Mouse (Mus musculus) common myeloid progenitor, adult 5-6 weeks (primary cell): ENCODE data around the gene Ccdc77. TPM values are rescaled to one million over a fixed set of nuclear protein-coding genes. Genes with fewer than 3 reads are reported as not detected.
A peak's percentile ranks its signal among the peaks of the same experiment; 100 is the strongest.
"Not testable (repeated sequence)": the region's sequence is repeated elsewhere in the genome, so short reads cannot be mapped to it uniquely, and the experiment has no call there.

Source experiments
- ATAC-seq: replicated peaks from 2 replicates; pipeline ENCODE4 v1.8.0; 2016; ENCODE audit warnings: low read depth, mild to moderate bottlenecking, moderate TSS enrichment, inconsistent platforms; ENCODE audit not compliant: poor library complexity, severe bottlenecking
- total RNA-seq: library from RNA; stranded (forward); fragments of 200-1000, 187-1606 nt; gene quantifications from 2 replicates; pipeline ENCODE4 v1.2.3, GENCODE M21; 2017

Gene Ccdc77
- total RNA-seq, 1 experiment from 2014 or later = 36.1 TPM

- no peak for ATAC-seq
These were observed 45.8 kb downstream of the Ccdc77 start for GRCm38 (mm10) chr6:120318303-120318940.

- ATAC-seq = peak; percentile 83
These were observed 51.7 kb downstream of the Ccdc77 start for GRCm38 (mm10) chr6:120312443-120312842.

- ATAC-seq = no peak
These were observed 54.4 kb downstream of the Ccdc77 start for GRCm38 (mm10) chr6:120309787-120310186.

DNA sequence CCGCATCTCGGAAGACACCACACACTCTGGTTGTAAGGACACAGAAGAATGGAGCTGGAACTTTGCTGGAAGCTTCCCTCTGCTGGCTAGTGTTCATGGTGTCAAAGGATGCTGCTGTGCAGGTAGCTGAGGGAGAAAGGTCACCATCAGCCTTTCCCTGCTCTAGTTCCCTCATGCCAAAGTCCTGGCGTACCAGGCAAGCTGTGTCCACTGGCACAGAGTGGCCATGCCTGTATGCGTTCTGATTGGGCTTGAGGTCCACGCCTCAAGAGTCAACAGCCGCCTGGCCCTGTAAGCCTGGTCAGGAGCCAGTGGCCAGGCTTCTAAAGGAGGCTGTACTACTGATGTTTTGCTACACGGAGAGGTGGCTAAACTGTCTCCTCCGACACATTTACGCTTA, 54.8 kb downstream of the Ccdc77 start:
- ATAC-seq = no peak

DNA sequence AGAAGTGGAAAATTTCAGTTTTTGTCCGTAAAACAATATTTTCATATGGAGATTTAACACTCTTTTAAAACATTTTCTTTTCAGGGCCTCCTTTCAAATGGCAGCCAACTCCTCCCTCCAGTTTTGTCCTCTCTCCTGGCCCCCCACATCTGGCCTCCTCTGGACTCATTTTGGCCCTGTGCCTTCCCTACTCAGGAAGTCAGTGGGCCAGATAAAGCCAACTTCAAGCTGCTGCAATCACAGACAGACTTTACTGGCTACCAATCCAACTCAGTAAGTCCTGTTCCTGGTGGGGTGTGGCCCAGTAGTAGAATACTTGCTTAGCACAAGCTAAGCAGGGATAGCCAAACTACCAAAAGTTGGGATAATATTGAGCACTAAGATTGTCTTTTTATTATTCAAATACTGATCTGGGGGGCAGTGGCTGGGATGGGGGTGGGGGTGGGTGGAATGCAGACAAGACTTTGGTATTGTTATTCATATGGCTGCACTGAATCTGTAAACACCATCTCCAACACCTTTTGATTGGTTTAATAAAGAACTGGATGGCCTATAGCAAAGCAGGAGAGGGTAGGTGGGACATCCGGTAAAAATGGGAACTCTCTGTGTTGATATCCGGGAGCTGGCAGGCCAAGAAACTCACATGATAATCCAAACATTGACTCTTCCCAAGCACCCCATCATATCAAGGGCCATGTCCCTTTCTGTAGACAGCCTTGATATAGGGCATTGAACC, 57.1 kb downstream of the Ccdc77 start:
- no peak for ATAC-seq

DNA sequence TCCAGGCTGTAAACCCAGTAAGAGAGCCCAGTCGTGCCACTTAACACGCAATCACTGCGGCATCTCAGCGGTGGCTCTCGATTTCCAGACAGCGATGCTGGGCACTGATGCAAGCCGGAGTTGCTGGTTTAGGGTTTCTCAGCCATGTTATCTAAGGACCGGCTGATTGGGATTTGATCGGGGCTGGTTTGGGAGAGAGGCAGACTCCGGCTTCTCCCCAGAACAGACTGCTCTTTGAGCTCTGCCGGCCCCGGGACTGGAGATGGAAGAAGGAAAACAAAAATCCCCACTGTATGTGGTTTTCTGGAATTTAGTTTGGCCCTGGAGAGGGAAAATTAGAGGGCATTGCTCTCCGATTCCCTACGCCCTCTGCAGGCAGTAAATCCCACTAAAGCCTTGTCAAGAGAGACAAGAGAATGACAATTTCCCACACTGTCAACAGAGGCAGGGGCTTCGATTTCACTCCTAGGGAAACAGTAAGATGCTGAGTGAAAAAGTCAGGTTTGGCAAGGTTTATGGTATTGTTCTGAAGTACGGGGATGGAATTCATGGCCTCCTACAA, 61.3 kb downstream of the Ccdc77 start:
- no peak for ATAC-seq

GRCm38 (mm10) chr6:120301137-120301536, 63.0 kb downstream of the Ccdc77 start:
- ATAC-seq = peak; percentile 83

DNA sequence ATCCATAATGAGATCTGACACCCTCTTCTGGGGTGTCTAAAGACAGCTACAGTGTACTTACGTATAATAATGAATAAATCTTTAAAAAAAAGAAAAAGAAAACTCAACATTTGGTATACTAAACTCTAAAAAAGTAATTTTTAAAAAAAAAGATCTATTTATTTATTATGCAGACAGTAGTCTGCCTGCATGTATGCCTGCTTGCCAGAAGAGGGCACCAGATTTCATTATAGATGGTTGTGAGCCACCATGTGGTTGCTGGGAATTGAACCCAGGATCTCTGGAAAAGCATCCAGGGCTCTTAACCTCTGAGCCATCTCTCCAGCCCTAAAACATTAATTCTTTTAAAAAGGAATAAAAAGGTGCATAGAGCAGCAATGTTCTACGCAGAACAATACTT, 67.6 kb downstream of the Ccdc77 start:
- not testable (repeated sequence) for ATAC-seq

- 0 out of 2 replicates have a peak, but pooled peaks have one; percentile 34 for ATAC-seq
These were observed 69.4 kb downstream of the Ccdc77 start for GRCm38 (mm10) chr6:120294785-120295133.

GRCm38 (mm10) chr6:120294056-120294784, 70.0 kb downstream of the Ccdc77 start, which contains the start of the genes D330020A13Rik and B4galnt3:
Gene D330020A13Rik (plus strand): TSS chr6:120294364.
Gene B4galnt3 (minus strand): TSS chr6:120294559.
- peak; percentile 53 for ATAC-seq

- no peak for ATAC-seq
These were observed 72.7 kb downstream of the Ccdc77 start for GRCm38 (mm10) chr6:120291396-120292009.

DNA sequence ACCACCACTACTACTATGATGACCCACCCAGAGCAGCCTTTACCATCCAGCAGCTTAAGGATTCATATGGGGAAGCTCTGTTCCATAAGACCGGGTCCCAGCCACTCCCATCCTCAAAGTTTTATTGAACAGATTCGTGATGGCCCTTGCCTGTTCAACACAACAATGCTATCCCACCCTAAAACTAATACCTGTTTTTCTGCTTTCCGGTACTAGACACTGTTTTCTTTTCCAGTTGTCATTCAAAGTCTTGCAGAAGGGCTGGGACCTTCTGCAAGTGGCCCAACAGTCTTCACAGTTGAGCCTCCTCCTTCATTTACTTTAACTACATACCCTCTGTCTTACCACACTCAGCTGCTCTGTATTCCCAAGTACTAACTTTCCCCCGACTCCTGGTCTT, 74.7 kb downstream of the Ccdc77 start:
- ATAC-seq = no peak

- ATAC-seq = no peak
These were observed 75.6 kb downstream of the Ccdc77 start for GRCm38 (mm10) chr6:120288541-120288940.

GRCm38 (mm10) chr6:120287279-120287678, 76.9 kb downstream of the Ccdc77 start:
- ATAC-seq = no peak

DNA sequence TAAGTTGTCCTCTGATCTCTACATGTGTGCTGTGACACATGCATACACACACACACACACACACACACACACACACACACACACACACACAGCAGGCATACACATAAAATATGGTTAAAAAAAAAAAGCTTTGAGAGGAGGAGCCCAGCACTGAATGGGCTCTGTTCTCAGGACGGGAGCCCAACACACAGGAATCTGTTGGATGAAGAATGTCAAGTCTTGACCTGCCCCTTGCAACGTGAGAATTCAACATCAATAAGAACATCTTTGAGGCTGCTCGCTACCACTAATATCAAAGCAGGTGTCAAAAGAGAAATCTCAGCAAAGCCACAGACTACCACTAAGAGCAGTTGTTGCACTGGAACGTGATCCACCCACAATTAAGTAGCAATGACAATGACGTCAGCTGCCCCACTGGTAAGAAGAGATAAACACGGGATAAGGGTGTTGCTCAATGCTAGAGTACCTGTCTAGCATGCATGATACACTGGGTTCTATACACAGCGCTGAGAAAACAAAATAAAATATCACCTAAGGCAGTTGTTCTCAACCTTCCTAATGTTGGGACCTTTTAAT, 87.2 kb downstream of the Ccdc77 start:
- ATAC-seq = no peak

- no peak for ATAC-seq
These were observed 88.9 kb downstream of the Ccdc77 start for GRCm38 (mm10) chr6:120275301-120275700.

DNA sequence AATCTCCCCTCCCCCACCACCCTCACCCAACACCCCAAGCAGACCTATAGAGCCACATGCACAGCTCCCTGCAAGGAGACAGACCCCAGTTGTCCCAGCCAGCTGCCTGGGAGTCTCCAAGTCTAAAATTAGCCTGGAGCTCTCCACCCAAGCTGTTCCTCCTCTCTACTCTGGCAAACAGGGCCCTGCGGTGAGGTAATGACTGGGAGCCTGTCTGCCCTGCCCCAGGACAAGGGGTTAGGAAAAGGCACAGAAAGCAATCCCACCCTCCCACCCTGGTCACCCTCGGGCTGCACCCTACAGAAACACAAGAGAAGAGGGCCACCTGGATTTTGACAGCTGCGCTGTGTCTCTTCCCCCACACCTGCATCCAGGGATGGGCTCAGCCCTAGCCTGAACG, 89.3 kb downstream of the Ccdc77 start:
- no peak for ATAC-seq
